Mouse (Mus musculus) urinary bladder, postnatal 4 days (tissue): Measurements from ENCODE around the gene C5ar2.
"Not testable (repeated sequence)": the region's sequence is repeated elsewhere in the genome, so short reads cannot be mapped to it uniquely, and the experiment has no call there.

Experiments used
- DNase-seq, 2 experiments: peaks; one replicate each; pipeline ENCODE4 v3.0.0; 2021 to 2022; ENCODE audit warnings: low spot score in 2 of 2

Gene C5ar2

GRCm38 (mm10) chr7:16257830-16258229, 13.9 kb upstream of the C5ar2 start:
- no peak for DNase-seq

GRCm38 (mm10) chr7:16255963-16256362, 12.0 kb upstream of the C5ar2 start:
- not testable (repeated sequence) for DNase-seq

GRCm38 (mm10) chr7:16254195-16254594, 10.2 kb upstream of the C5ar2 start:
- DNase-seq = no peak

- no peak for DNase-seq
These were observed 6.7 kb upstream of the C5ar2 start for GRCm38 (mm10) chr7:16250687-16251086.

- no peak for DNase-seq
These were observed 2.0 kb upstream of the C5ar2 start for GRCm38 (mm10) chr7:16245958-16246357.

- DNase-seq = no peak
These were observed 1.8 kb downstream of the C5ar2 start for GRCm38 (mm10) chr7:16242198-16242597.

- no peak for DNase-seq
These were observed 2.2 kb downstream of the C5ar2 start for GRCm38 (mm10) chr7:16241787-16242186.

- no peak for DNase-seq
These were observed 3.0 kb downstream of the C5ar2 start for GRCm38 (mm10) chr7:16240978-16241303.

GRCm38 (mm10) chr7:16240281-16240977, 3.5 kb downstream of the C5ar2 start:
- DNase-seq = no peak

GRCm38 (mm10) chr7:16239554-16239997, 4.4 kb downstream of the C5ar2 start:
- DNase-seq = no peak

GRCm38 (mm10) chr7:16229869-16230268, 14.1 kb downstream of the C5ar2 start:
- DNase-seq = no peak

GRCm38 (mm10) chr7:16221582-16222272, 22.2 kb downstream of the C5ar2 start, which contains the start of gene Dhx34:
Gene Dhx34 (minus strand): TSS chr7:16222037.
- peak; percentile 92 to 94 for DNase-seq

- no peak for DNase-seq
These were observed 30.0 kb downstream of the C5ar2 start for GRCm38 (mm10) chr7:16213986-16214385.

- DNase-seq = no peak
These were observed 30.8 kb downstream of the C5ar2 start for GRCm38 (mm10) chr7:16213196-16213595.

GRCm38 (mm10) chr7:16210862-16211365, 33.0 kb downstream of the C5ar2 start:
- no peak for DNase-seq

- no peak for DNase-seq
These were observed 34.9 kb downstream of the C5ar2 start for GRCm38 (mm10) chr7:16208781-16209665.

- DNase-seq = no peak
These were observed 36.5 kb downstream of the C5ar2 start for GRCm38 (mm10) chr7:16207496-16207895.

- no peak for DNase-seq
These were observed 36.9 kb downstream of the C5ar2 start for GRCm38 (mm10) chr7:16207076-16207475.

GRCm38 (mm10) chr7:16204791-16205190, 39.2 kb downstream of the C5ar2 start:
- no peak for DNase-seq

GRCm38 (mm10) chr7:16203505-16203903, 40.5 kb downstream of the C5ar2 start:
- DNase-seq = no peak

GRCm38 (mm10) chr7:16202756-16203504, 41.0 kb downstream of the C5ar2 start:
- no peak for DNase-seq
